Mouse (Mus musculus) MEL (cell line): Measurements from ENCODE around the gene Tex2. TPM values are rescaled to one million over a fixed set of nuclear protein-coding genes. Genes with fewer than 3 reads are reported as not detected.

Experiments used
- DNase-seq: peaks from one replicate; pipeline ENCODE4 v3.0.0; 2011; ENCODE audit warnings: low read depth, low spot score
- H3K27ac ChIP-seq: 2 replicates; pipeline ENCODE4 v1.5.1; 2012; ENCODE audit warnings: low read depth, mild to moderate bottlenecking, control low read depth, low read length, moderate library complexity; ENCODE audit not compliant: control insufficient read depth
- H3K27me3 ChIP-seq, 2 experiments: fragments of 150-350 bp in 1 of 2; sonication (generic) in 1 of 2; 2 replicates each; pipeline ENCODE4 v1.6.1; 2012; ENCODE audit warnings: low read length in 2 of 2, mild to moderate bottlenecking in 2 of 2, improper control_type of control experiment in 1 of 2, moderate library complexity in 1 of 2; ENCODE audit not compliant: insufficient read depth in 2 of 2, control insufficient read depth in 1 of 2
- H3K36me3 ChIP-seq, 2 experiments: 2 replicates each; pipeline ENCODE4 v1.6.1; 2012 to 2014; ENCODE audit warnings: low read length in 2 of 2, improper control_type of control experiment in 1 of 2, inconsistent platforms in 1 of 2, mild to moderate bottlenecking in 1 of 2; ENCODE audit not compliant: insufficient read depth in 2 of 2, control insufficient read depth in 1 of 2
- H3K4me1 ChIP-seq, 2 experiments: fragments of 150-350 bp in 1 of 2; sonication (generic) in 1 of 2; 2 replicates each; pipeline ENCODE4 v1.6.1; 2012; ENCODE audit warnings: low read length in 2 of 2, improper control_type of control experiment in 1 of 2, mild to moderate bottlenecking in 1 of 2; ENCODE audit not compliant: insufficient read depth in 2 of 2, control insufficient read depth in 1 of 2
- H3K4me3 ChIP-seq, 2 experiments: fragments of 150-350 bp in 1 of 2; sonication (generic) in 1 of 2; 2 replicates each; pipeline ENCODE4 v1.5.1; 2012; ENCODE audit warnings: low read depth in 2 of 2, low read length in 2 of 2, mild to moderate bottlenecking in 2 of 2, moderate library complexity in 2 of 2, control low read depth in 1 of 2, improper control_type of control experiment in 1 of 2; ENCODE audit not compliant: control insufficient read depth in 1 of 2, insufficient read depth in 1 of 2
- H3K79me2 ChIP-seq: 2 replicates; pipeline ENCODE4 v1.6.1; 2012; ENCODE audit warnings: mild to moderate bottlenecking, low read length, moderate library complexity; ENCODE audit not compliant: control insufficient read depth, poor library complexity, insufficient read depth
- H3K9ac ChIP-seq: 2 replicates; pipeline ENCODE4 v1.6.1; 2012; ENCODE audit warnings: low read depth, mild to moderate bottlenecking, control low read depth, low read length, moderate library complexity; ENCODE audit not compliant: control insufficient read depth, poor library complexity, severe bottlenecking
- H3K9me3 ChIP-seq: fragments of 150-350 bp; sonication (generic); replicated peaks from 2 replicates; pipeline ENCODE4 v1.6.1; 2012; ENCODE audit warnings: mild to moderate bottlenecking, low read length, improper control_type of control experiment, moderate library complexity; ENCODE audit not compliant: insufficient read depth
- ETS1 ChIP-seq: IDR thresholded peaks from 2 replicates; pipeline ENCODE4 v1.6.1; 2012; ENCODE audit warnings: low read depth, mild to moderate bottlenecking, inconsistent platforms, low read length, improper control_type of control experiment, moderate library complexity
- GATA1 ChIP-seq: IDR thresholded peaks from 2 replicates; pipeline ENCODE4 v1.6.1; 2011; ENCODE audit warnings: low read depth, low read length, improper control_type of control experiment
- JUND ChIP-seq: IDR thresholded peaks from 2 replicates; pipeline ENCODE4 v1.6.1; 2011; ENCODE audit warnings: low read depth, mild to moderate bottlenecking, improper control_type of control experiment, low read length
- MAX ChIP-seq: IDR thresholded peaks from 2 replicates; pipeline ENCODE4 v1.6.1; 2011; ENCODE audit warnings: low read length, improper control_type of control experiment
- MAZ ChIP-seq: IDR thresholded peaks from 2 replicates; pipeline ENCODE4 v1.6.1; 2012; ENCODE audit warnings: low read depth, mild to moderate bottlenecking, inconsistent platforms, low read length, improper control_type of control experiment
- MEF2A ChIP-seq: IDR thresholded peaks from 2 replicates; pipeline ENCODE4 v1.6.1; 2014; ENCODE audit warnings: low read depth, mild to moderate bottlenecking, inconsistent platforms, low read length, improper control_type of control experiment; ENCODE audit not compliant: poor library complexity, insufficient replicate concordance, severe bottlenecking; ENCODE audit errors: extremely low read depth
- MXI1 ChIP-seq: IDR thresholded peaks from 2 replicates; pipeline ENCODE4 v1.6.1; 2011; ENCODE audit warnings: mild to moderate bottlenecking, low read depth, low read length, improper control_type of control experiment
- MYB ChIP-seq: IDR thresholded peaks from 2 replicates; pipeline ENCODE4 v1.6.1; 2011; ENCODE audit warnings: mild to moderate bottlenecking, low read depth, low read length, improper control_type of control experiment
- NRF1 ChIP-seq: IDR thresholded peaks from 2 replicates; pipeline ENCODE4 v1.6.1; 2014; ENCODE audit warnings: low read depth, mild to moderate bottlenecking, inconsistent platforms, low read length, improper control_type of control experiment, moderate library complexity; ENCODE audit not compliant: poor library complexity, insufficient read depth, severe bottlenecking
- POLR2AphosphoS2 ChIP-seq: IDR thresholded peaks from 2 replicates; pipeline ENCODE4 v1.6.1; 2011; ENCODE audit warnings: low read length, improper control_type of control experiment
- POLR2AphosphoS5 ChIP-seq: IDR thresholded peaks from 2 replicates; pipeline ENCODE4 v1.6.1; 2012; ENCODE audit warnings: low read depth, borderline replicate concordance, mild to moderate bottlenecking, inconsistent platforms, low read length, moderate library complexity, mixed read lengths
- RAD21 ChIP-seq: IDR thresholded peaks from 2 replicates; pipeline ENCODE4 v1.6.1; 2011; ENCODE audit warnings: mild to moderate bottlenecking, low read depth, low read length, improper control_type of control experiment
- SIN3A ChIP-seq: IDR thresholded peaks from 2 replicates; pipeline ENCODE4 v1.6.1; 2012; ENCODE audit warnings: low read length, improper control_type of control experiment, inconsistent platforms
- USF1 ChIP-seq: IDR thresholded peaks from 2 replicates; pipeline ENCODE4 v1.6.1; 2014; ENCODE audit warnings: low read depth, mild to moderate bottlenecking, inconsistent platforms, low read length, improper control_type of control experiment, moderate library complexity
- ZMIZ1 ChIP-seq: IDR thresholded peaks from 2 replicates; pipeline ENCODE4 v1.6.1; 2012; ENCODE audit warnings: low read depth, mild to moderate bottlenecking, inconsistent platforms, low read length, improper control_type of control experiment, moderate library complexity
- ZNF384 ChIP-seq: IDR thresholded peaks from 2 replicates; pipeline ENCODE4 v1.6.1; 2012; ENCODE audit warnings: low read depth, mild to moderate bottlenecking, inconsistent platforms, low read length, improper control_type of control experiment
- polyA plus RNA-seq, 2 experiments: library from polyadenylated mRNA; stranded (reverse) in 1 of 2; unstranded in 1 of 2; fragments of >175 nt in 1 of 2; fragments of >200 nt in 1 of 2; gene quantifications; 2 replicates each; pipeline versions ENCODE4 v1.2.1 to v1.2.4; 2012; ENCODE audit warnings: low replicate concordance in 2 of 2, low read depth in 1 of 2; ENCODE audit not compliant: insufficient read length in 2 of 2, insufficient read depth in 1 of 2, missing spikeins in 1 of 2
- total RNA-seq: library from RNA; depleted of rRNA; stranded (reverse); fragments of 300-350 nt; gene quantifications from 2 replicates; pipeline ENCODE4 v1.2.3, GENCODE M21; 2012

Gene Tex2
- total and polyA plus RNA-seq, 3 experiments: 13.7 to 24.8 TPM; not detected in 1

DNA sequence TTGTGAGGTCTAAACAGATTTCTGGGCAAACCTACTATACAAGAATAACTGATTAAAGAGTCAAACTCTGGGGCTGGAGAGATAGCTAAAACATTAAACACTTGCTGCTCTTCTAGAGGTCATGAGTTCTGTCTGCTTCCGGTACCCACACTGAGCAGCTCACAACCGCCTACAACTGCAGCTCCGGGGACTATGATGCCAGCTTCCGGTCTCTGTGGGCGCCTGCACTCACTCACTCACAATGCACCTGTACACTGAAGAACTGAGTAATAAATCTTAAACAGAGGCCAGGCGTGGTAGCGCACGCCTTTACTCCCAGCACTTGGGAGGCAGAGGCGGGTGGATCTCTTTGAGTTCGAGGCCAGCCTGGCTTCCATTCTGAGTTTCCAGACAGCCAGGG, 31.9 kb downstream of the Tex2 start:
- Histone ChIP-seq H3K27ac (no peak overlapping the region), H3K36me3 (no peaks in the 10 kb centered on the region)
- TF ChIP-seq GATA1 (no peak), MYB (no peak), MAZ (no peak), RAD21 (no peak), ETS1 (no peak), ZMIZ1 (no peak), MEF2A (no peak), JUND (no peak), NRF1 (no peak), POLR2AphosphoS2 (no peak), POLR2AphosphoS5 (no peak), MAX (no peak), MXI1 (no peak), USF1 (no peak), SIN3A (no peak), ZNF384 (no peak)
- TF ChIP-seq, all 39 proteins: peak for 0
- H3K79me2 ChIP-seq: no peaks in the 10 kb centered on the region; the same call in 1 of the 2 replicates
- H3K4me3 ChIP-seq: no peak overlapping the region
- H3K27me3 ChIP-seq: no peaks in the 10 kb centered on the region
- no peak overlapping the region for H3K9ac ChIP-seq
- no peaks in the 10 kb centered on the region; a peak in 1 of 4 replicates for H3K4me1 ChIP-seq
- DNase-seq: no peak
- H3K9me3 ChIP-seq: no peaks in the 10 kb centered on the region

GRCm38 (mm10) chr11:106580468-106580867, 32.8 kb downstream of the Tex2 start:
- no peaks in the 10 kb centered on the region; a peak in 1 of 4 replicates for H3K4me1 ChIP-seq
- no peak overlapping the region for H3K27ac ChIP-seq

More at GRCm38 (mm10) chr11:106580468-106580867, 32.8 kb downstream of the Tex2 start:
- no peaks in the 10 kb centered on the region for H3K9me3 ChIP-seq
- H3K36me3 ChIP-seq: no peaks in the 10 kb centered on the region
- DNase-seq: no peak
- H3K79me2 ChIP-seq: no peaks in the 10 kb centered on the region; the same call in 1 of the 2 replicates
- no peak for TF ChIP-seq MAZ
- no peak overlapping the region for H3K9ac ChIP-seq
- no peaks in the 10 kb centered on the region for H3K27me3 ChIP-seq
- H3K4me3 ChIP-seq: no peak overlapping the region
